18 mouse cellular contexts compared by ENCODE assay signal in genomic region chr19:8726609-8727390, GRCm38 (mm10). TPM values are rescaled to one million over a fixed set of nuclear protein-coding genes. Genes with fewer than 3 reads are reported as not detected.
DNase-seq lines count a peak whose midpoint lies in the region; ATAC-seq and TF ChIP-seq lines count a peak whose summit lies in the region.
"Had no signal": no experiment of that assay in that cellular context is flagged by ENCODE, and none has a peak within 500 bp of the region (broad histone marks: within the 10 kb centered on the region; RNA-seq: fewer than 3 reads in every experiment).

No protein-coding gene starts in this region.

- no peaks in the 10 kb centered on the region for H3K27me3 ChIP-seq in kidney, embryonic 16.5 days (ENCODE audit: insufficient read depth, low read length)
- H3K27me3 ChIP-seq in CH12.LX (replicated peaks) (no peaks in the 10 kb centered on the region), MEL (ENCODE audit: control insufficient read depth in 1 of 2, insufficient read depth in 2 of 2, low read length in 2 of 2) (no peaks in the 10 kb centered on the region)
- H3K27me3 ChIP-seq in limb, embryonic 13.5 days, result no peaks in the 10 kb centered on the region
- H3K27me3 ChIP-seq: lung, embryonic 15.5 days; megakaryocyte, embryonic 14.5 days had no signal

- H3K9ac ChIP-seq in kidney, embryonic 16.5 days (replicated peaks; ENCODE audit: low read length), result no peak overlapping the region
- H3K9ac ChIP-seq in CH12.LX (ENCODE audit: insufficient read depth, low read depth) (peak overlapping the region; percentile 100; the same call in 1 of the 2 replicates), MEL (ENCODE audit: control insufficient read depth, low read depth, low read length, poor library complexity, severe bottlenecking) (peak overlapping the region; percentile 42)
- H3K9ac ChIP-seq in limb, embryonic 13.5 days, result no peak overlapping the region
- H3K9ac ChIP-seq: lung, embryonic 15.5 days had no signal

- H3K4me2 ChIP-seq in kidney, embryonic 16.5 days (replicated peaks; ENCODE audit: low read depth, low read length), result no peak overlapping the region
- peak overlapping the region; percentile 68 for H3K4me2 ChIP-seq in CH12.LX (ENCODE audit: insufficient read depth, low read depth, poor library complexity, severe bottlenecking)
- peak overlapping the region; percentile 9; the same call in 1 of the 2 replicates for H3K4me2 ChIP-seq in limb, embryonic 13.5 days (replicated peaks)
- H3K4me2 ChIP-seq: heart, embryonic 11.5 days had no signal

- peaks cover 28% of the 10 kb centered on the region for H3K36me3 ChIP-seq in kidney, embryonic 16.5 days (ENCODE audit: insufficient read depth, low read length)
- H3K36me3 ChIP-seq in CH12.LX (replicated peaks in 1 of 2; ENCODE audit: control insufficient read depth in 1 of 2, insufficient read depth in 1 of 2, low read length in 1 of 2), result peaks cover 26 to 34% of the 10 kb centered on the region in 2 experiments
- H3K36me3 ChIP-seq in MEL (ENCODE audit: control insufficient read depth in 1 of 2, insufficient read depth in 2 of 2, low read length in 2 of 2), result peaks cover 9 to 22% of the 10 kb centered on the region in 2 experiments
- H3K36me3 ChIP-seq in limb, embryonic 13.5 days, result peaks cover 30% of the 10 kb centered on the region

- H3K4me1 ChIP-seq in kidney, embryonic 16.5 days (ENCODE audit: insufficient read depth, low read length), result peaks cover 24% of the 10 kb centered on the region
- H3K4me1 ChIP-seq in CH12.LX (ENCODE audit: control insufficient read depth in 1 of 2, insufficient read depth in 2 of 2) (peaks cover 2 to 21% of the 10 kb centered on the region in 2 experiments; a peak in 3 of 4 replicates), MEL (ENCODE audit: control insufficient read depth in 1 of 2, insufficient read depth in 2 of 2, low read length in 2 of 2) (0 out of 4 replicates have a peak, but pooled peaks cover 0 to 2% of the 10 kb centered on the region in 2 experiments)
- peaks cover 25% of the 10 kb centered on the region for H3K4me1 ChIP-seq in limb, embryonic 13.5 days

- peaks cover 33% of the 10 kb centered on the region for H3K79me2 ChIP-seq in CH12.LX (replicated peaks; ENCODE audit: control insufficient read depth, extremely low read depth, insufficient read depth, poor library complexity, severe bottlenecking)
- peaks cover 36% of the 10 kb centered on the region for H3K79me2 ChIP-seq in MEL (ENCODE audit: control insufficient read depth, insufficient read depth, low read length, poor library complexity)

- TF ChIP-seq POLR2A in CH12.LX (IDR thresholded peaks at IDR 0.05; ENCODE audit: low read depth, low read length) (peak; percentile 49), MEL (IDR thresholded peaks at IDR 0.05; ENCODE audit: control insufficient read depth in 1 of 2, insufficient read depth in 1 of 2, low read depth in 1 of 2, low read length in 2 of 2, poor library complexity in 1 of 2) (peak in 1 of 2 experiments; percentile 38; a peak in 1 of 4 replicates)

- no peak for ATAC-seq in kidney, embryonic 16.5 days (ENCODE audit: low FRiP score, low TSS enrichment)
- ATAC-seq in limb, embryonic 13.5 days (ENCODE audit: low FRiP score, low read depth), result no peak
- no peak for ATAC-seq in megakaryocyte, adult 5-6 weeks (ENCODE audit: poor library complexity, severe bottlenecking)
- ATAC-seq: inflammation-experienced regulatory T-cells, adult 6 months had no signal

- in situ Hi-C loops in CH12.LX (cut with MboI; ENCODE audit: low pct_ligation_motif_present, low pct_unique_long_range_greater_than_20kb, low sequenced_read_pairs), result loop anchor here (25.0 kb wide), 1 partner anchor 386 kb away; no protein-coding TSS in a partner anchor

- 0 out of 2 replicates have a peak overlapping the region, but pooled peaks have one; percentile 7 for H3K27ac ChIP-seq in kidney, embryonic 16.5 days (ENCODE audit: low read length)
- H3K27ac ChIP-seq in CH12.LX (ENCODE audit: insufficient read depth, low read depth) (no peak overlapping the region), MEL (ENCODE audit: control insufficient read depth, low read depth, low read length) (peak overlapping the region; percentile 38)
- H3K27ac ChIP-seq in limb, embryonic 13.5 days, result no peak overlapping the region

- no peaks in the 10 kb centered on the region for H3K9me3 ChIP-seq in kidney, embryonic 16.5 days (ENCODE audit: low read length)
- H3K9me3 ChIP-seq in CH12.LX (replicated peaks; ENCODE audit: low read length) (no peaks in the 10 kb centered on the region), MEL (replicated peaks; ENCODE audit: insufficient read depth, low read length) (no peaks in the 10 kb centered on the region)
- H3K9me3 ChIP-seq in limb, embryonic 13.5 days, result no peaks in the 10 kb centered on the region
- H3K9me3 ChIP-seq: lung, embryonic 15.5 days; megakaryocyte, embryonic 14.5 days had no signal

- dilution Hi-C loops in CH12.LX (cut with MboI; ENCODE audit: extremely low pct_ligation_motif_present, extremely low pct_unique_long_range_greater_than_20kb, low sequenced_read_pairs), result no loop called here

- 19% methylated on average over 3 of the region's 3 CpGs for WGBS in kidney, embryonic 16.5 days
- WGBS in limb, embryonic 13.5 days, result 13% methylated on average over 3 of the region's 3 CpGs

- H3K4me3 ChIP-seq in kidney, embryonic 16.5 days (ENCODE audit: low read length), result no peak overlapping the region
- H3K4me3 ChIP-seq in CH12.LX (replicated peaks in 1 of 3; ENCODE audit: low read depth in 2 of 3, low read length in 2 of 3, poor library complexity in 1 of 3) (peak overlapping the region in 2 of 3 experiments; percentile 17 to 81), MEL (ENCODE audit: control insufficient read depth in 1 of 2, insufficient read depth in 1 of 2, low read depth in 2 of 2, low read length in 2 of 2) (peak overlapping the region in 1 of 2 experiments; percentile 22; a peak in 2 of 4 replicates)
- H3K4me3 ChIP-seq in limb, embryonic 13.5 days, result peak overlapping the region; percentile 83; the same call in 1 of the 2 replicates
- H3K4me3 ChIP-seq: megakaryocyte, embryonic 14.5 days had no signal

- no peak for TF ChIP-seq CTCF in CH12.LX (conservative IDR thresholded peaks at IDR 0.05 in 1 of 2, IDR thresholded peaks at IDR 0.05 in 1 of 2; ENCODE audit: low read depth in 2 of 2, low read length in 2 of 2)
- no peak for TF ChIP-seq CTCF in MEL (IDR thresholded peaks at IDR 0.05 in 2 of 3, conservative IDR thresholded peaks at IDR 0.05 in 1 of 3; ENCODE audit: control insufficient read depth in 1 of 3, insufficient read depth in 1 of 3, low read depth in 2 of 3, low read length in 3 of 3, poor library complexity in 1 of 3, severe bottlenecking in 1 of 3)

- TF ChIP-seq RAD21 in CH12.LX (IDR thresholded peaks at IDR 0.05; ENCODE audit: low read depth, low read length) (no peak), MEL (IDR thresholded peaks at IDR 0.05; ENCODE audit: low read depth, low read length) (no peak)

- no peak for TF ChIP-seq EP300 in CH12.LX (IDR thresholded peaks at IDR 0.05; ENCODE audit: low read length)
- TF ChIP-seq EP300 in MEL (IDR thresholded peaks at IDR 0.05; ENCODE audit: low read depth in 1 of 2, low read length in 2 of 2), result no peak

- DNase-seq in kidney, postnatal 14 days, result no peak
- DNase-seq in CH12.LX (ENCODE audit: extremely low read depth), result no peak
- no peak for DNase-seq in MEL (ENCODE audit: low read depth, low spot score)
- DNase-seq in frontal cortex, postnatal 10 days (ENCODE audit: low spot score in 2 of 2), result no peak
- DNase-seq: cerebellum, adult 11 months; heart, postnatal 36 days; kidney, postnatal 4 days; layer of hippocampus, postnatal 36 days; left cerebral cortex, postnatal 4 days; right cerebral cortex, postnatal 25 days had no signal

RNA-seq across cellular contexts. Expression of gene Slc3a2, which starts 3.6 kb away (rescaled TPM):
- polyA plus RNA-seq in kidney, embryonic 16.5 days (2015; fragmentation: Nextera tagmentation; extraction: Ambion mirVana), result 141 and 146 TPM in 2 replicates
- total RNA-seq in CH12.LX (2012; rRNA removed), result 177 and 269 TPM in 2 replicates
- 251 and 284 TPM in 2 replicates for total RNA-seq in CH12.LX (2014; rRNA removed)
- 432 and 478 TPM in 2 replicates for polyA plus RNA-seq in CH12.LX (2012; ENCODE audit: insufficient read length, low read depth)
- 164 and 253 TPM in 2 replicates for total RNA-seq in MEL (2012; rRNA removed)
- 100 to 1,000 TPM; 428 to 670 TPM for polyA plus RNA-seq in MEL (2012; ENCODE audit: insufficient read depth in 1 of 2, insufficient read length in 2 of 2, low read depth in 1 of 2, low replicate concordance in 2 of 2, missing spikeins in 1 of 2)
- 101 and 103 TPM in 2 replicates for polyA plus RNA-seq in limb, embryonic 13.5 days (2015; fragmentation: Nextera tagmentation; extraction: Ambion mirVana)
- 26.3 and 32.6 TPM in 2 replicates for total RNA-seq in megakaryocyte, adult 5-6 weeks (2015)
- 31.6 and 34.1 TPM in 2 replicates for total RNA-seq in megakaryocyte, adult 5-6 weeks (2017)

RNA-seq across cellular contexts. Expression of gene Wdr74, which starts 8.8 kb away (rescaled TPM):
- polyA plus RNA-seq in kidney, embryonic 16.5 days (2015; fragmentation: Nextera tagmentation; extraction: Ambion mirVana), result 101 and 108 TPM in 2 replicates
- 133 and 179 TPM in 2 replicates for total RNA-seq in CH12.LX (2012; rRNA removed)
- total RNA-seq in CH12.LX (2014; rRNA removed), result 182 and 203 TPM in 2 replicates
- polyA plus RNA-seq in CH12.LX (2012; ENCODE audit: insufficient read length, low read depth), result 208 and 235 TPM in 2 replicates
- total RNA-seq in MEL (2012; rRNA removed), result 158 and 208 TPM in 2 replicates
- polyA plus RNA-seq in MEL (2012; ENCODE audit: insufficient read depth in 1 of 2, insufficient read length in 2 of 2, low read depth in 1 of 2, low replicate concordance in 2 of 2, missing spikeins in 1 of 2), result 100 to 1,000 TPM; 208 to 803 TPM
- polyA plus RNA-seq in limb, embryonic 13.5 days (2015; fragmentation: Nextera tagmentation; extraction: Ambion mirVana), result 98.7 TPM in 2 replicates
- 30.3 and 37.1 TPM in 2 replicates for total RNA-seq in megakaryocyte, adult 5-6 weeks (2015)
- total RNA-seq in megakaryocyte, adult 5-6 weeks (2017), result 38.2 and 38.5 TPM in 2 replicates

RNA-seq across cellular contexts. Expression of gene 1700092M07Rik, which starts 13.7 kb away (rescaled TPM):
- polyA plus RNA-seq in kidney, embryonic 16.5 days (2015; fragmentation: Nextera tagmentation; extraction: Ambion mirVana), result 1.9 and 2.0 TPM in 2 replicates
- total RNA-seq in CH12.LX (2012; rRNA removed) (3.8 and 4.8 TPM in 2 replicates), CH12.LX (2014; rRNA removed) (1.0 and 2.4 TPM in 2 replicates), MEL (2012; rRNA removed) (3.0 and 3.3 TPM in 2 replicates)
- polyA plus RNA-seq in CH12.LX (2012; ENCODE audit: insufficient read length, low read depth) (3.1 and 4.3 TPM in 2 replicates), MEL (2012; ENCODE audit: insufficient read depth in 1 of 2, insufficient read length in 2 of 2, low read depth in 1 of 2, low replicate concordance in 2 of 2, missing spikeins in 1 of 2) (1 to 10 TPM in 1 of 2 experiments, not detected in 1; 4.3 TPM)
- polyA plus RNA-seq in limb, embryonic 13.5 days (2015; fragmentation: Nextera tagmentation; extraction: Ambion mirVana), result 2.1 TPM in 2 replicates
- 0.83 TPM in 1 of 2 replicates, not detected in the other for total RNA-seq in megakaryocyte, adult 5-6 weeks (2015)
- 1.3 TPM in 1 of 2 replicates, not detected in the other for total RNA-seq in megakaryocyte, adult 5-6 weeks (2017)
- total RNA-seq: heart, postnatal 36 days had no signal
- polyA plus RNA-seq: erythroblast, embryonic 14.5 days had no signal

RNA-seq across cellular contexts. Expression of gene Stx5a, which starts 14.4 kb away (rescaled TPM):
- 150 and 154 TPM in 2 replicates for polyA plus RNA-seq in kidney, embryonic 16.5 days (2015; fragmentation: Nextera tagmentation; extraction: Ambion mirVana)
- total RNA-seq in CH12.LX (2012; rRNA removed) (47.5 and 48.1 TPM in 2 replicates), CH12.LX (2014; rRNA removed) (49.1 and 49.7 TPM in 2 replicates), MEL (2012; rRNA removed) (27.5 and 28.7 TPM in 2 replicates)
- polyA plus RNA-seq in CH12.LX (2012; ENCODE audit: insufficient read length, low read depth) (35.2 and 39.3 TPM in 2 replicates), MEL (2012; ENCODE audit: insufficient read depth in 1 of 2, insufficient read length in 2 of 2, low read depth in 1 of 2, low replicate concordance in 2 of 2, missing spikeins in 1 of 2) (10 to 100 TPM in 1 of 2 experiments, not detected in 1; 50.0 TPM)
- polyA plus RNA-seq in limb, embryonic 13.5 days (2015; fragmentation: Nextera tagmentation; extraction: Ambion mirVana), result 194 and 205 TPM in 2 replicates
- total RNA-seq in megakaryocyte, adult 5-6 weeks (2015), result 40.9 and 55.3 TPM in 2 replicates
- 40.8 and 65.6 TPM in 2 replicates for total RNA-seq in megakaryocyte, adult 5-6 weeks (2017)

RNA-seq across cellular contexts. Expression of gene Nxf1, which starts 30.1 kb away (rescaled TPM):
- 213 and 218 TPM in 2 replicates for polyA plus RNA-seq in kidney, embryonic 16.5 days (2015; fragmentation: Nextera tagmentation; extraction: Ambion mirVana)
- total RNA-seq in CH12.LX (2012; rRNA removed) (66.5 and 83.6 TPM in 2 replicates), CH12.LX (2014; rRNA removed) (101 and 102 TPM in 2 replicates), MEL (2012; rRNA removed) (107 and 122 TPM in 2 replicates)
- polyA plus RNA-seq in CH12.LX (2012; ENCODE audit: insufficient read length, low read depth) (136 and 160 TPM in 2 replicates), MEL (2012; ENCODE audit: insufficient read depth in 1 of 2, insufficient read length in 2 of 2, low read depth in 1 of 2, low replicate concordance in 2 of 2, missing spikeins in 1 of 2) (100 to 1,000 TPM; 231 to 296 TPM)
- polyA plus RNA-seq in limb, embryonic 13.5 days (2015; fragmentation: Nextera tagmentation; extraction: Ambion mirVana), result 214 and 217 TPM in 2 replicates
- total RNA-seq in megakaryocyte, adult 5-6 weeks (2015), result 257 and 292 TPM in 2 replicates
- 69.7 and 76.0 TPM in 2 replicates for total RNA-seq in megakaryocyte, adult 5-6 weeks (2017)

Comparison
In these comparisons a context has a peak if more than half of its experiments do, and no peak if none do; other contexts are left out.
1. H3K27ac ChIP-seq: peak in kidney, embryonic 16.5 days (single experiment) and MEL (single experiment); none in CH12.LX (single experiment) and limb, embryonic 13.5 days (single experiment).
2. H3K9ac ChIP-seq: peak in CH12.LX (single experiment) and MEL (single experiment); none in kidney, embryonic 16.5 days (single experiment) and limb, embryonic 13.5 days (single experiment).